Mouse (Mus musculus): ENCODE measurements around the gene Pvr. TPM values are rescaled to one million over a fixed set of nuclear protein-coding genes. Genes with fewer than 3 reads are reported as not detected.

The Pvr gene
- polyA plus RNA-seq (2017; shearing (Covaris generic)), result 46.5 TPM

GRCm38 (mm10) chr7:19920506-19921261 is at the start of gene Pvr:
Gene Pvr, minus strand, starts transcription at chr7:19921160.

GRCm38 (mm10) chr7:19964985-19965579 is 44.1 kb upstream of the Pvr start, which contains the start of gene Ceacam20:
Gene Ceacam20, plus strand, starts transcription at chr7:19965412.

GRCm38 (mm10) chr7:19950589-19950988 is 29.6 kb upstream of the Pvr start, which contains the start of gene Igsf23:
Gene Igsf23, minus strand, starts transcription at chr7:19950756.

GRCm38 (mm10) chr7:19887849-19888248 is 33.1 kb downstream of the Pvr start, which contains the start of gene Ceacam19:
Gene Ceacam19, minus strand, starts transcription at chr7:19887965.

GRCm38 (mm10) chr7:19861199-19861598 is 59.8 kb downstream of the Pvr start, which contains the start of gene Ceacam16:
Gene Ceacam16, minus strand, starts transcription at chr7:19861299.

Other genes starting within 250 kb of the Pvr start
- not detected for gene Apoc2, start 243.2 kb downstream of the Pvr start, polyA plus RNA-seq (2017; shearing (Covaris generic))
- gene Gm44805, start 239.7 kb downstream of the Pvr start, polyA plus RNA-seq (2017; shearing (Covaris generic)), result not detected
- not detected for gene Apoc4, start 239.7 kb downstream of the Pvr start, polyA plus RNA-seq (2017; shearing (Covaris generic))
- not detected for gene Apoc1, start 228.5 kb downstream of the Pvr start, polyA plus RNA-seq (2017; shearing (Covaris generic))
- gene Apoe, start 222.0 kb downstream of the Pvr start, polyA plus RNA-seq (2017; shearing (Covaris generic)), result 12.7 TPM
- 12.9 TPM for gene Tomm40, start 205.7 kb downstream of the Pvr start, polyA plus RNA-seq (2017; shearing (Covaris generic))
- 1.1 TPM for gene Nectin2, start 170.7 kb downstream of the Pvr start, polyA plus RNA-seq (2017; shearing (Covaris generic))
- gene Bcam, start 150.1 kb downstream of the Pvr start, polyA plus RNA-seq (2017; shearing (Covaris generic)), result 13.5 TPM
- not detected for gene Cblc, start 124.4 kb downstream of the Pvr start, polyA plus RNA-seq (2017; shearing (Covaris generic))
- gene Bcl3, start 98.4 kb downstream of the Pvr start, polyA plus RNA-seq (2017; shearing (Covaris generic)), result 10.3 TPM
- 0.29 TPM for gene Gm19345, start 69.2 kb downstream of the Pvr start, polyA plus RNA-seq (2017; shearing (Covaris generic))
- 0.21 TPM for gene Ceacam16, start 59.9 kb downstream of the Pvr start, polyA plus RNA-seq (2017; shearing (Covaris generic))
- gene Ceacam19, start 33.2 kb downstream of the Pvr start, polyA plus RNA-seq (2017; shearing (Covaris generic)), result not detected
- gene Igsf23, start 29.6 kb upstream of the Pvr start, polyA plus RNA-seq (2017; shearing (Covaris generic)), result 35.0 TPM
- gene Ceacam20, start 44.3 kb upstream of the Pvr start, polyA plus RNA-seq (2017; shearing (Covaris generic)), result not detected
- not detected for gene Nlrp9b, start 70.3 kb upstream of the Pvr start, polyA plus RNA-seq (2017; shearing (Covaris generic))
- gene Vmn1r91, start 178.5 kb upstream of the Pvr start, polyA plus RNA-seq (2017; shearing (Covaris generic)), result 0.10 TPM
- not detected for gene Gm16442, start 201.4 kb upstream of the Pvr start, polyA plus RNA-seq (2017; shearing (Covaris generic))
- gene Vmn1r93, start 217.9 kb upstream of the Pvr start, polyA plus RNA-seq (2017; shearing (Covaris generic)), result not detected
- not detected for gene Vmn1r94, start 247.2 kb upstream of the Pvr start, polyA plus RNA-seq (2017; shearing (Covaris generic))